Mouse (Mus musculus): ENCODE measurements around the gene Olfr1045. TPM values are rescaled to one million over a fixed set of nuclear protein-coding genes. Genes with fewer than 3 reads are reported as not detected.

Gene Olfr1045
- not detected for polyA plus RNA-seq (2014; fragmentation: Illumina TruSeq; extraction: RNeasy Lipid Tissue Mini Kit (QIAGEN cat#74804); ENCODE audit: low read depth, low replicate concordance)

GRCm38 (mm10) chr2:86202909-86203308 is at the start of gene Olfr1045:
Olfr1045 (minus strand) TSS chr2:86203009.

DNA sequence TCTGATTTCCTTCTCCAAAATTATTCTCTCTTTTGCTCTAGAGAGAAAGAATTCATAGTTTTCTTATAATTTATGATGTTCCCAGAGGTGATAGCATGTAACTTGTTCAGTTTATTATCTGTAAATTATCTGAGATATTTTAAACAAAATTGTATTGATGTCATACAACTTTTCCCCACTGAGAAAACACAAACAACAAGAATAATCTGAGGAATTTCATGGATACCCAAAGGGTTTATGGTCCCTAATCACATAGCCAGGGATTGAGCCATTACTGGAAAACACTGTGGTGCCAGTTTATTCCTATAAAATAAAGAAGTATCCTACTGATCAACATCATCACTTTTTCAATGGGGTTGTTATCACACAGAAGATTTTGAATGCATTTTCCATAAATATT is 37.4 kb upstream of the Olfr1045 start, which contains the start of gene Olfr1048:
Olfr1048 (minus strand) TSS at position 101 of the 400 bp plus-strand sequence.

DNA sequence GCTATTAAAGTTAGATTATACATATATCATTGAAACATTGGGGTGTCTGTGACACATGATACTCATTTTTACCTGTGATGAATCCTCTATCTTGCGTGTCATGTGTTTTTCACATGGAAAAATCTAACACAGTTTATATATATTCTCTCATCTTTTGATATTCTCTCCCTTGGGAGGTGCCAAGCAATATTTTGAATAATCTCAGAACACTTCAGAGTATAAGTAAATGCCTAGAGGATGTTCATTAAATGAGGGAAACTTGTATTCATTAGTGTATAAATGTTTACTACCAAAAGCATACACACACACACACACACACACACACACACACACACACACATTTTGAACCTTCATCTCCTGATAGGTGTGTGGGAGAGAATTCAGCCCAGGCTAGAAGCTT is 28.5 kb upstream of the Olfr1045 start, which contains the start of gene Olfr1047:
Olfr1047 (minus strand) TSS at position 101 of the 400 bp plus-strand sequence.

DNA sequence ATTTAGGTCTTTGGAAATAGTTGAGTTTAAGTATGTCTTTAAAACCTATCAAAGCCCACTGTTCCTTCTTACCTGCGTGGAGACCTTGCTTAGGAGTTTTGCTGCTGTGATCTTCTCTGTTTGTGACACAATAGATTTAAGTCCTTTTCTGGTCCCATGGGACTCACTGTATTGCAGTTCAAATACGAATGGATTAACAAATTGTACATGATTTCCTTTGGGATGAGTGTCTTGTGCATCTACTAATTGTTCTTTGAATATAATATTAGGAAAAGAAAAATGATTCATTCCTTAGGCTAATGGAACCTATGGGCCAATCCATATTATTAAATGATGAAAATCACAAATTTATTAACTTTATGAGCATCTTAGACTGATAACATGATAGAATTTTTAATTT is 16.4 kb upstream of the Olfr1045 start, which contains the start of gene Olfr1046:
Olfr1046 (minus strand) TSS at position 101 of the 400 bp plus-strand sequence.

GRCm38 (mm10) chr2:86185583-86185982 is 17.2 kb downstream of the Olfr1045 start, which contains the start of gene Olfr52:
Olfr52 (minus strand) TSS chr2:86185683.

GRCm38 (mm10) chr2:86177720-86178119 is 25.1 kb downstream of the Olfr1045 start, which contains the start of gene Olfr1044:
Olfr1044 (minus strand) TSS chr2:86177820.

GRCm38 (mm10) chr2:86167422-86167821 is 35.4 kb downstream of the Olfr1045 start, which contains the start of gene Olfr1043:
Olfr1043 (minus strand) TSS chr2:86167522.

GRCm38 (mm10) chr2:86161738-86162137 is 41.1 kb downstream of the Olfr1045 start, which contains the start of gene Olfr1042:
Olfr1042 (minus strand) TSS chr2:86161838.

DNA sequence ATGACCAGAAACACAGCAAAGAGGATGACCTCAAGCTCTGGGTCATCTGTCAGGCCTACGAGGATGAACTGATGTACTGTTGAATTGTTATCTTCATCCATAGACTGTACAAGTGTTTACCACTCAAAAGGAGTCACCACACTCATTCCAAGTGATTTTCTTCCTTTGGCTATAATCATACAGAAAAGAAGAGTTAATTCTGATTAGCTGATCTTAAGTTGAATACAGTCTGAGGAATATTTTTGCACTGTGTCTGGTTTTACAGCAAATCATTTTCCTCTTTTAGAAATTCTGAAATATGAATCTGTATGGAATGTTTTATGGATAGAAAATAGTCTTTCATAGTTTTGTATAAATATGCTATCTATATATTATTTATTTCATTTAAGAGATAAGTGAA is 56.2 kb downstream of the Olfr1045 start, which contains the start of gene Olfr1040:
Olfr1040 (minus strand) TSS at position 101 of the 400 bp plus-strand sequence.

Other genes starting within 250 kb of the Olfr1045 start
- not detected for gene Olfr1029, start 229.1 kb downstream of the Olfr1045 start, polyA plus RNA-seq (2014; fragmentation: Illumina TruSeq; extraction: RNeasy Lipid Tissue Mini Kit (QIAGEN cat#74804); ENCODE audit: low read depth, low replicate concordance)
- gene Olfr1030, start 223.7 kb downstream of the Olfr1045 start, polyA plus RNA-seq (2014; fragmentation: Illumina TruSeq; extraction: RNeasy Lipid Tissue Mini Kit (QIAGEN cat#74804); ENCODE audit: low read depth, low replicate concordance) = not detected
- gene Olfr1031, start 212.7 kb downstream of the Olfr1045 start, polyA plus RNA-seq (2014; fragmentation: Illumina TruSeq; extraction: RNeasy Lipid Tissue Mini Kit (QIAGEN cat#74804); ENCODE audit: low read depth, low replicate concordance) = not detected
- not detected for gene Olfr1032, start 197.5 kb downstream of the Olfr1045 start, polyA plus RNA-seq (2014; fragmentation: Illumina TruSeq; extraction: RNeasy Lipid Tissue Mini Kit (QIAGEN cat#74804); ENCODE audit: low read depth, low replicate concordance)
- 4.8 TPM for gene Olfr1033, start 182.4 kb downstream of the Olfr1045 start, polyA plus RNA-seq (2014; fragmentation: Illumina TruSeq; extraction: RNeasy Lipid Tissue Mini Kit (QIAGEN cat#74804); ENCODE audit: low read depth, low replicate concordance)
- gene Olfr1034, start 157.1 kb downstream of the Olfr1045 start, polyA plus RNA-seq (2014; fragmentation: Illumina TruSeq; extraction: RNeasy Lipid Tissue Mini Kit (QIAGEN cat#74804); ENCODE audit: low read depth, low replicate concordance) = 0.92 TPM
- not detected for gene Olfr1036, start 129.0 kb downstream of the Olfr1045 start, polyA plus RNA-seq (2014; fragmentation: Illumina TruSeq; extraction: RNeasy Lipid Tissue Mini Kit (QIAGEN cat#74804); ENCODE audit: low read depth, low replicate concordance)
- gene Olfr1037, start 115.6 kb downstream of the Olfr1045 start, polyA plus RNA-seq (2014; fragmentation: Illumina TruSeq; extraction: RNeasy Lipid Tissue Mini Kit (QIAGEN cat#74804); ENCODE audit: low read depth, low replicate concordance) = not detected
- gene Olfr1039, start 67.1 kb downstream of the Olfr1045 start, polyA plus RNA-seq (2014; fragmentation: Illumina TruSeq; extraction: RNeasy Lipid Tissue Mini Kit (QIAGEN cat#74804); ENCODE audit: low read depth, low replicate concordance) = not detected
- not detected for gene Olfr1040, start 56.3 kb downstream of the Olfr1045 start, polyA plus RNA-seq (2014; fragmentation: Illumina TruSeq; extraction: RNeasy Lipid Tissue Mini Kit (QIAGEN cat#74804); ENCODE audit: low read depth, low replicate concordance)
- not detected for gene Olfr1042, start 41.2 kb downstream of the Olfr1045 start, polyA plus RNA-seq (2014; fragmentation: Illumina TruSeq; extraction: RNeasy Lipid Tissue Mini Kit (QIAGEN cat#74804); ENCODE audit: low read depth, low replicate concordance)
- gene Olfr1043, start 35.5 kb downstream of the Olfr1045 start, polyA plus RNA-seq (2014; fragmentation: Illumina TruSeq; extraction: RNeasy Lipid Tissue Mini Kit (QIAGEN cat#74804); ENCODE audit: low read depth, low replicate concordance) = not detected
- gene Olfr1044, start 25.2 kb downstream of the Olfr1045 start, polyA plus RNA-seq (2014; fragmentation: Illumina TruSeq; extraction: RNeasy Lipid Tissue Mini Kit (QIAGEN cat#74804); ENCODE audit: low read depth, low replicate concordance) = not detected
- gene Olfr52, start 17.3 kb downstream of the Olfr1045 start, polyA plus RNA-seq (2014; fragmentation: Illumina TruSeq; extraction: RNeasy Lipid Tissue Mini Kit (QIAGEN cat#74804); ENCODE audit: low read depth, low replicate concordance) = not detected
- gene Olfr1046, start 16.3 kb upstream of the Olfr1045 start, polyA plus RNA-seq (2014; fragmentation: Illumina TruSeq; extraction: RNeasy Lipid Tissue Mini Kit (QIAGEN cat#74804); ENCODE audit: low read depth, low replicate concordance) = not detected
- gene Olfr1047, start 28.4 kb upstream of the Olfr1045 start, polyA plus RNA-seq (2014; fragmentation: Illumina TruSeq; extraction: RNeasy Lipid Tissue Mini Kit (QIAGEN cat#74804); ENCODE audit: low read depth, low replicate concordance) = not detected
- gene Olfr1048, start 37.3 kb upstream of the Olfr1045 start, polyA plus RNA-seq (2014; fragmentation: Illumina TruSeq; extraction: RNeasy Lipid Tissue Mini Kit (QIAGEN cat#74804); ENCODE audit: low read depth, low replicate concordance) = not detected
- gene Olfr1049, start 55.3 kb upstream of the Olfr1045 start, polyA plus RNA-seq (2014; fragmentation: Illumina TruSeq; extraction: RNeasy Lipid Tissue Mini Kit (QIAGEN cat#74804); ENCODE audit: low read depth, low replicate concordance) = not detected
- not detected for gene Olfr1051, start 76.1 kb upstream of the Olfr1045 start, polyA plus RNA-seq (2014; fragmentation: Illumina TruSeq; extraction: RNeasy Lipid Tissue Mini Kit (QIAGEN cat#74804); ENCODE audit: low read depth, low replicate concordance)
- not detected for gene Olfr1052, start 89.4 kb upstream of the Olfr1045 start, polyA plus RNA-seq (2014; fragmentation: Illumina TruSeq; extraction: RNeasy Lipid Tissue Mini Kit (QIAGEN cat#74804); ENCODE audit: low read depth, low replicate concordance)
- gene Olfr1053, start 112.3 kb upstream of the Olfr1045 start, polyA plus RNA-seq (2014; fragmentation: Illumina TruSeq; extraction: RNeasy Lipid Tissue Mini Kit (QIAGEN cat#74804); ENCODE audit: low read depth, low replicate concordance) = not detected
- not detected for gene Olfr1054, start 132.4 kb upstream of the Olfr1045 start, polyA plus RNA-seq (2014; fragmentation: Illumina TruSeq; extraction: RNeasy Lipid Tissue Mini Kit (QIAGEN cat#74804); ENCODE audit: low read depth, low replicate concordance)
- gene Olfr1055, start 147.3 kb upstream of the Olfr1045 start, polyA plus RNA-seq (2014; fragmentation: Illumina TruSeq; extraction: RNeasy Lipid Tissue Mini Kit (QIAGEN cat#74804); ENCODE audit: low read depth, low replicate concordance) = not detected
- gene Olfr1056, start 159.5 kb upstream of the Olfr1045 start, polyA plus RNA-seq (2014; fragmentation: Illumina TruSeq; extraction: RNeasy Lipid Tissue Mini Kit (QIAGEN cat#74804); ENCODE audit: low read depth, low replicate concordance) = not detected
- gene Olfr1057, start 175.4 kb upstream of the Olfr1045 start, polyA plus RNA-seq (2014; fragmentation: Illumina TruSeq; extraction: RNeasy Lipid Tissue Mini Kit (QIAGEN cat#74804); ENCODE audit: low read depth, low replicate concordance) = not detected
- gene Olfr1058, start 185.6 kb upstream of the Olfr1045 start, polyA plus RNA-seq (2014; fragmentation: Illumina TruSeq; extraction: RNeasy Lipid Tissue Mini Kit (QIAGEN cat#74804); ENCODE audit: low read depth, low replicate concordance) = not detected
- not detected for gene Olfr1061, start 211.0 kb upstream of the Olfr1045 start, polyA plus RNA-seq (2014; fragmentation: Illumina TruSeq; extraction: RNeasy Lipid Tissue Mini Kit (QIAGEN cat#74804); ENCODE audit: low read depth, low replicate concordance)
- gene Olfr1062, start 223.7 kb upstream of the Olfr1045 start, polyA plus RNA-seq (2014; fragmentation: Illumina TruSeq; extraction: RNeasy Lipid Tissue Mini Kit (QIAGEN cat#74804); ENCODE audit: low read depth, low replicate concordance) = not detected
- not detected for gene Olfr1065, start 247.6 kb upstream of the Olfr1045 start, polyA plus RNA-seq (2014; fragmentation: Illumina TruSeq; extraction: RNeasy Lipid Tissue Mini Kit (QIAGEN cat#74804); ENCODE audit: low read depth, low replicate concordance)

Measured in heart, adult 10 weeks (tissue).